Mouse (Mus musculus) testis, adult 2 months (tissue): ENCODE data around the gene Gm20388.

Source experiments
- CTCF ChIP-seq: fragments of 200-500 bp; IDR thresholded peaks from 2 replicates; pipeline ENCODE4 v1.5.1; 2012; ENCODE audit warnings: low read depth, mild to moderate bottlenecking, inconsistent platforms, low read length, moderate library complexity; ENCODE audit not compliant: control insufficient read depth, insufficient read depth, insufficient replicate concordance
- POLR2A ChIP-seq: fragments of 200-500 bp; IDR thresholded peaks from 2 replicates; pipeline ENCODE4 v1.6.1; 2012; ENCODE audit warnings: low read depth, mild to moderate bottlenecking, inconsistent platforms, low read length, moderate library complexity; ENCODE audit not compliant: control insufficient read depth

GRCm38 (mm10) chr8:124275377-124276071 is 4364.9 kb downstream of the Gm20388 start:
- TF ChIP-seq CTCF (no peak), POLR2A (no peak)
